Mouse (Mus musculus): ENCODE data around the gene E130308A19Rik. TPM values are rescaled to one million over a fixed set of nuclear protein-coding genes. Genes with fewer than 3 reads are reported as not detected.

Gene E130308A19Rik
- total RNA-seq (2014; fragmentation: Nextera tagmentation) (6.6 and 10.5 TPM in 2 replicates), total RNA-seq (2017) (2.2 and 6.1 TPM in 2 replicates)

- peak; percentile 97 for ATAC-seq (replicated peaks; ENCODE audit: poor library complexity, severe bottlenecking)
These were observed at the start of gene E130308A19Rik for GRCm38 (mm10) chr4:59625998-59626910. Gene E130308A19Rik, plus strand, starts transcription at chr4:59626211.

- peak; percentile 17 for ATAC-seq (replicated peaks; ENCODE audit: poor library complexity, severe bottlenecking)
These were observed 45.3 kb upstream of the E130308A19Rik start for GRCm38 (mm10) chr4:59580495-59581281.

- ATAC-seq (replicated peaks; ENCODE audit: poor library complexity, severe bottlenecking): peak; percentile 91
These were observed 44.5 kb upstream of the E130308A19Rik start, which contains the start of gene Hsdl2 for GRCm38 (mm10) chr4:59581314-59582185. Gene Hsdl2, plus strand, starts transcription at chr4:59581563.

- ATAC-seq (replicated peaks; ENCODE audit: poor library complexity, severe bottlenecking): no peak
These were observed 43.8 kb upstream of the E130308A19Rik start for GRCm38 (mm10) chr4:59582186-59582585.

- ATAC-seq (replicated peaks; ENCODE audit: poor library complexity, severe bottlenecking): no peak
These were observed 40.9 kb upstream of the E130308A19Rik start for GRCm38 (mm10) chr4:59585097-59585496.

- peak; percentile 91 for ATAC-seq (replicated peaks; ENCODE audit: poor library complexity, severe bottlenecking)
These were observed 38.7 kb upstream of the E130308A19Rik start for GRCm38 (mm10) chr4:59587215-59587871.

GRCm38 (mm10) chr4:59587872-59588226 is 38.2 kb upstream of the E130308A19Rik start:
- no peak for ATAC-seq (replicated peaks; ENCODE audit: poor library complexity, severe bottlenecking)

GRCm38 (mm10) chr4:59594614-59595013 is 31.4 kb upstream of the E130308A19Rik start:
- ATAC-seq (replicated peaks; ENCODE audit: poor library complexity, severe bottlenecking): peak; percentile 77

- ATAC-seq (replicated peaks; ENCODE audit: poor library complexity, severe bottlenecking): peak; percentile 40
These were observed 29.5 kb upstream of the E130308A19Rik start for GRCm38 (mm10) chr4:59596556-59596955.

GRCm38 (mm10) chr4:59602704-59603103 is 23.3 kb upstream of the E130308A19Rik start:
- no peak; the same call in 1 of the 2 replicates for ATAC-seq (replicated peaks; ENCODE audit: poor library complexity, severe bottlenecking)

GRCm38 (mm10) chr4:59604892-59605291 is 21.1 kb upstream of the E130308A19Rik start:
- ATAC-seq (replicated peaks; ENCODE audit: poor library complexity, severe bottlenecking): no peak

GRCm38 (mm10) chr4:59605501-59605900 is 20.5 kb upstream of the E130308A19Rik start:
- no peak for ATAC-seq (replicated peaks; ENCODE audit: poor library complexity, severe bottlenecking)

GRCm38 (mm10) chr4:59610411-59610810 is 15.6 kb upstream of the E130308A19Rik start:
- no peak; the same call in 1 of the 2 replicates for ATAC-seq (replicated peaks; ENCODE audit: poor library complexity, severe bottlenecking)

- ATAC-seq (replicated peaks; ENCODE audit: poor library complexity, severe bottlenecking): peak; percentile 79
These were observed 11.0 kb upstream of the E130308A19Rik start for GRCm38 (mm10) chr4:59614986-59615385.

- ATAC-seq (replicated peaks; ENCODE audit: poor library complexity, severe bottlenecking): no peak
These were observed 6.3 kb upstream of the E130308A19Rik start for GRCm38 (mm10) chr4:59619611-59620245.

- ATAC-seq (replicated peaks; ENCODE audit: poor library complexity, severe bottlenecking): peak; percentile 28
These were observed 374 bp upstream of the E130308A19Rik start for GRCm38 (mm10) chr4:59625676-59625997.

- no peak for ATAC-seq (replicated peaks; ENCODE audit: poor library complexity, severe bottlenecking)
These were observed 2.2 kb downstream of the E130308A19Rik start for GRCm38 (mm10) chr4:59628255-59628654.

- no peak for ATAC-seq (replicated peaks; ENCODE audit: poor library complexity, severe bottlenecking)
These were observed 3.3 kb downstream of the E130308A19Rik start for GRCm38 (mm10) chr4:59629076-59629874.
